Mouse (Mus musculus): ENCODE data around the gene Ncf4. TPM values are rescaled to one million over a fixed set of nuclear protein-coding genes. Genes with fewer than 3 reads are reported as not detected.
A peak's percentile ranks its signal among the peaks of the same experiment; 100 is the strongest.
"Not testable (repeated sequence)": the region's sequence is repeated elsewhere in the genome, so short reads cannot be mapped to it uniquely, and the experiment has no call there.

Gene Ncf4
- polyA plus RNA-seq, 1 experiment from 2014 or later: 1.1 TPM

DNA sequence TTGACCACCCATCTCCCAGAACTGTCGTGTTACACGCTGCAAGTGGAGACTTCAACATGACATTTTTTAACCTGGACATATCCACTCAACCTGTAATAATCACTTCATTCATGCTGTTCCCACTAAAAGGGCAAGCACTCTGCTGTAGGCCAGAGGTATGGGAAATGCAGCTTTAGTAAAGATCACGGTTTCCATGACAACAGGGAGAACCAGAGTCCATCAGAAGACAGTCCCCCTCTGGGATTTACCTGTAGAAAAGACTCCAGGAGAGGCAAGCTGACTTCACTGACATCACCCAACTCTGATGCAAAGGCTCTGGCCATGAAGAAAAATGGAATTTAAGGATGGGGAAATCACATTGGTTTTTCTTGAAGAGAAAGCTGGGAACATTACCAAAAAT, 18.7 kb downstream of the Ncf4 start:
- no peak for ATAC-seq
- peak; percentile 29 for DNase-seq (ENCODE audit: low spot score)

DNA sequence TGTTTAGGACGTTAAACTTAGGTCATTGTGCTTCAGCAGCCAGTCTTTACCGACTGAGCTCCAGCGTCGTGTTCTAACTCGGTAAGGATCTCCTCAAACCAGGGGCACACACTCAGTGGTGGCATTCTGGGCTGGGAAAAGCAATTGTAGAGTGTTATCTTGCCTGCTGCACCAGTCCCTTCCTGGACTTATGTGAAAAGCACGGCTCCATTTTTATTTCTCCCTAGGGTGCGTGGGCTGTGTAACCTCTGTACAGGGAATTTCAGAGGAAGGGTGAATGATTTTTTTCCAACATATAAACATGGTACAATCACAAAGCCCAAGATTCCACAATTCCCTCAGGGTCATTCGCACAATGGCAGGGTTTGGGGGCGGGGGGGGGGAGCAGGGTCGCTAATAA, 22.8 kb downstream of the Ncf4 start:
- Histone ChIP-seq H3K4me1 (ENCODE audit: control insufficient read depth, insufficient read depth, low read length) (no peaks in the 10 kb centered on the region), H3K9ac (ENCODE audit: low read length) (no peak overlapping the region), H3K9me3 (replicated peaks; ENCODE audit: control insufficient read depth, low read length) (no peaks in the 10 kb centered on the region), H3K27ac (ENCODE audit: low read depth, low read length) (no peak overlapping the region), H3K4me2 (ENCODE audit: low read length) (no peak overlapping the region), H3K36me3 (ENCODE audit: control insufficient read depth, insufficient read depth, low read length) (no peaks in the 10 kb centered on the region), H3K4me3 (ENCODE audit: low read depth, low read length) (no peak overlapping the region), H3K27me3 (replicated peaks; ENCODE audit: control insufficient read depth, insufficient read depth, low read length) (no peaks in the 10 kb centered on the region)
- WGBS: 88% methylated on average over 10 of the region's 10 CpGs
- DNase-seq (ENCODE audit: low spot score): no peak
- ATAC-seq: no peak

More for the DNA sequence above, 18.7 kb downstream of the Ncf4 start:
- Histone ChIP-seq H3K36me3 (ENCODE audit: control insufficient read depth, insufficient read depth, low read length) (no peaks in the 10 kb centered on the region), H3K9me3 (replicated peaks; ENCODE audit: control insufficient read depth, low read length) (no peaks in the 10 kb centered on the region), H3K4me3 (ENCODE audit: low read depth, low read length) (no peak overlapping the region), H3K4me2 (ENCODE audit: low read length) (no peak overlapping the region), H3K9ac (ENCODE audit: low read length) (no peak overlapping the region), H3K27me3 (replicated peaks; ENCODE audit: control insufficient read depth, insufficient read depth, low read length) (no peaks in the 10 kb centered on the region), H3K4me1 (ENCODE audit: control insufficient read depth, insufficient read depth, low read length) (no peaks in the 10 kb centered on the region), H3K27ac (ENCODE audit: low read depth, low read length) (no peak overlapping the region)
- WGBS: 60% methylated on average over 3 of the region's 3 CpGs

DNA sequence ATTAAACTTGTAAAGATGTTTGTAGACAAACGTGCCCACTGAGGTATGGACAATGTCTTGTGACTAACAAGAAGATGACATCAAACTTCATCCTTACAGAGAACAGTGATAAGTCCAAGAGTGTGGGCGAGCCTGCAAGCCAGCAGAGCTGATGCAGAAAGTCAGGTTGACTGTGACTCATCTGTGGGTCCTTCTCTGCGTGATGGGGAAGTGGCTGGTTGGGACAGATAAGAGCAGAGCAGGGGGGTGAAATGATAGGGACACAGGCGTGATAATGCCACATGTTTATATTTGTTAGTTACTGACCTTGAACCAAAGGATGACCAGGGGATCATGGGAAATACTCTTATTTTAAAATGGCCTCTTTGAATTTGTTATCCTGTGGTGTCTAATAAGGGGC, 23.3 kb downstream of the Ncf4 start:
- Histone ChIP-seq H3K4me1 (ENCODE audit: control insufficient read depth, insufficient read depth, low read length) (no peaks in the 10 kb centered on the region), H3K9me3 (replicated peaks; ENCODE audit: control insufficient read depth, low read length) (no peaks in the 10 kb centered on the region), H3K4me2 (ENCODE audit: low read length) (no peak overlapping the region), H3K4me3 (ENCODE audit: low read depth, low read length) (no peak overlapping the region), H3K9ac (ENCODE audit: low read length) (no peak overlapping the region), H3K36me3 (ENCODE audit: control insufficient read depth, insufficient read depth, low read length) (no peaks in the 10 kb centered on the region), H3K27me3 (replicated peaks; ENCODE audit: control insufficient read depth, insufficient read depth, low read length) (no peaks in the 10 kb centered on the region), H3K27ac (ENCODE audit: low read depth, low read length) (no peak overlapping the region)
- ATAC-seq (no peak), DNase-seq (ENCODE audit: low spot score) (no peak)
- WGBS: 79% methylated on average over 4 of the region's 4 CpGs

DNA sequence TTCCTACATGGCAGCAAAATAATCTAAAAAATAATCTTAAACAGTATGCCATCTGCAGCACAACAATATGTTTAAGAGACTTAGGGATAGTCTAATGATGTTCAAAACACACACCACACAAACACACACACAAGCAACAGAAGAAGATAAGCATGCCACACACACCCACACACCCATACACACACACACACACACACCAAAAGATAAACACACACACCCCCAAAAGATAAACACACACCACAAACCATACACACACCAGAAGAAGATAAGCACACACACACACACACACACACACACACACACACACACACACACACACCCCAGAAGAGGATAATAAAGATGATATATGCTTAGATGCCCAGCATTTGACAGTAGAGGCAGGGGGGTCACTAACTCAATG, 26.6 kb downstream of the Ncf4 start:
- H3K36me3 ChIP-seq (ENCODE audit: control insufficient read depth, insufficient read depth, low read length): no peaks in the 10 kb centered on the region
- H3K4me2 ChIP-seq (ENCODE audit: low read length): no peak overlapping the region
- H3K4me3 ChIP-seq (ENCODE audit: low read depth, low read length): no peak overlapping the region
- H3K9ac ChIP-seq (ENCODE audit: low read length): no peak overlapping the region
- no peaks in the 10 kb centered on the region for H3K27me3 ChIP-seq (replicated peaks; ENCODE audit: control insufficient read depth, insufficient read depth, low read length)
- no peaks in the 10 kb centered on the region for H3K4me1 ChIP-seq (ENCODE audit: control insufficient read depth, insufficient read depth, low read length)
- H3K27ac ChIP-seq (ENCODE audit: low read depth, low read length): no peak overlapping the region
- H3K9me3 ChIP-seq (replicated peaks; ENCODE audit: control insufficient read depth, low read length): no peaks in the 10 kb centered on the region
- no peak for ATAC-seq
- no peak for DNase-seq (ENCODE audit: low spot score)

DNA sequence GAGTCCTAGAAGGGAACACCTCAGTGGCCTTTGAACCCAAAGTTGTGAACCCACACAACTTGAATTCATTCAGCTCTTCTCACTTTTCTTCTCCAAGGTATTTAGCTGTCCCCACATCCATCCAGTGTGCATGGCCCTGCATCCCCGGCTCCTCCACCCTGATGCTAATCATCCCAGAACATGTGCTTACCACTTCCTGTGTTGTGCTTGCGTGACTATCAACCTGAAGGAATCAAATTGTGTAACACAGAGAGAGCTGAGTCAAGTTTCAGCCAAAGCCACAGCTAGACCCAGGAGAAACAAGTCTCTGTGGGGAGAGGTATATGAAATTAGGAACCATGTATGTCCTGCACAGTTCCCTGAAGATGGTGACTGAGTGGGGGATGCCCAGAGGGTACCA, 33.7 kb downstream of the Ncf4 start:
- DNase-seq (ENCODE audit: low spot score) (no peak), ATAC-seq (no peak)
- H3K27ac ChIP-seq (ENCODE audit: low read depth, low read length): no peak overlapping the region
- H3K9ac ChIP-seq (ENCODE audit: low read length): no peak overlapping the region
- 90% methylated on average over 2 of the region's 2 CpGs for WGBS
- H3K4me1 ChIP-seq (ENCODE audit: control insufficient read depth, insufficient read depth, low read length): no peaks in the 10 kb centered on the region
- H3K9me3 ChIP-seq (replicated peaks; ENCODE audit: control insufficient read depth, low read length): no peaks in the 10 kb centered on the region
- no peaks in the 10 kb centered on the region for H3K36me3 ChIP-seq (ENCODE audit: control insufficient read depth, insufficient read depth, low read length)
- H3K4me2 ChIP-seq (ENCODE audit: low read length): no peak overlapping the region
- no peak overlapping the region for H3K4me3 ChIP-seq (ENCODE audit: low read depth, low read length)
- no peaks in the 10 kb centered on the region for H3K27me3 ChIP-seq (replicated peaks; ENCODE audit: control insufficient read depth, insufficient read depth, low read length)

DNA sequence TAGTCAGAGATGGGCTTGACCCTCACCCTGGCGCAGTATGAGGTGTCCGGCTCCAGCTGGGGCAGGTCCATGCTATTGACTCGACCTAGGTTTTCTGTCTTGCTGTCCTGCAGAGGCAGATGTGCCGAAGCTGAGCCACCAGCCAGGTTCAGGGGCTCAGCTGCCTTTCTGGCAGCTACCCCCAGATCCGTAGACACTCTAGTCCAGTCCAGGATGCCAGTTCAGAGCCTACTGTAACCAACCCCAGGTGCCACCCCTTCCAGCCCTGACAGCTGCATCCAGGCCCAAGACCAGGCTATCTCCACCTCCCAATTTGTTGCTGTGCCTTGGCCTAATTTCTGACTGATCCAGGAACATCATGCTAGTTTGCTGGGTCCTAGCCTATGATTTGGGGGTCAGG, 43.3 kb downstream of the Ncf4 start:
- H3K36me3 ChIP-seq (ENCODE audit: control insufficient read depth, insufficient read depth, low read length): no peaks in the 10 kb centered on the region
- H3K27me3 ChIP-seq (replicated peaks; ENCODE audit: control insufficient read depth, insufficient read depth, low read length): no peaks in the 10 kb centered on the region
- ATAC-seq (no peak), DNase-seq (ENCODE audit: low spot score) (no peak)
- H3K9ac ChIP-seq (ENCODE audit: low read length): no peak overlapping the region
- H3K27ac ChIP-seq (ENCODE audit: low read depth, low read length): no peak overlapping the region
- no peaks in the 10 kb centered on the region for H3K4me1 ChIP-seq (ENCODE audit: control insufficient read depth, insufficient read depth, low read length)
- 82% methylated on average over 5 of the region's 5 CpGs for WGBS
- no peaks in the 10 kb centered on the region for H3K9me3 ChIP-seq (replicated peaks; ENCODE audit: control insufficient read depth, low read length)
- H3K4me2 ChIP-seq (ENCODE audit: low read length): no peak overlapping the region
- no peak overlapping the region for H3K4me3 ChIP-seq (ENCODE audit: low read depth, low read length)

DNA sequence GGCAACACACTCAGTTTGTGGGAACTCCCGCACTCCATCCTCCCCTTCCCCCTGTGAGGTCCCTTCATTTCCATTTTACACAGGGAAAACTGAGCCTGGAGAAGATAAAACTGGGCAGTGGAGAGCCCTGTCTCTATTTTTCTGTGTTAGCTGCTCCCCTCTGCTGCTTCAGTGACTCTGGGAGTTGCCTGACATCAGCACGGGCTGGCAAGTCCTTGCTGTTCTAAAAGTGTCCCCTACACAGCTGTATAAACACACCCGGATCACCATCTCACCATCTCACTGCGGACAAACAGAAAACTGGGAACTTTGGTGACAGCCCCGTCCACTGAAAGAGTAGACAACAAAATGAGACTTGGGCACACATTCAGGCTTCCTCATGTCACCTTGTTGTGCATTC, 45.2 kb downstream of the Ncf4 start:
- 74% methylated on average over 5 of the region's 5 CpGs for WGBS
- ATAC-seq; H3K4me2 ChIP-seq (ENCODE audit: low read length); H3K27me3 ChIP-seq (replicated peaks; ENCODE audit: control insufficient read depth, insufficient read depth, low read length); H3K9me3 ChIP-seq (replicated peaks; ENCODE audit: control insufficient read depth, low read length); DNase-seq (ENCODE audit: low spot score); H3K9ac ChIP-seq (ENCODE audit: low read length); H3K27ac ChIP-seq (ENCODE audit: low read depth, low read length); H3K4me3 ChIP-seq (ENCODE audit: low read depth, low read length); H3K4me1 ChIP-seq (ENCODE audit: control insufficient read depth, insufficient read depth, low read length); H3K36me3 ChIP-seq (ENCODE audit: control insufficient read depth, insufficient read depth, low read length): not testable (repeated sequence)

DNA sequence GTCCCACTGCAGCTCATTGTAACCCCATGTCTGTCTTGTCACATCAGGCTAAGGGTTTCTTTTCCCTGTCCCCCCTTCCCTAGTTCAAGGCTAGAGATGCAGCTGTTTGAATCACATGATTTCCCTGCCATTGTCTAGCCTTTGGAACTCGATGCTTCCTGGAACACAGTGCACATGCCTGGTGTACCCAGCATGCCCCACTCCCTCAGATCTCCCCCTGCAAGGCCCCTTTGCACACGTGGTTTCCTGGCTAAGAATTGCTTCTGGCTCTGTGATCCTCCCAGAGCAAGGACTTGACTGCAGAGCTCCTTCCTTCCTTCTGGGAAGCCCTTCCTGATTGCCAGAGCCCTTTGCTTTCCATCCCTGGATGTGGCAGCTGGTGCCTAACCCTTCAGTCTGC, 48.6 kb downstream of the Ncf4 start:
- not testable (repeated sequence) for H3K4me2 ChIP-seq (ENCODE audit: low read length); H3K9ac ChIP-seq (ENCODE audit: low read length); H3K9me3 ChIP-seq (replicated peaks; ENCODE audit: control insufficient read depth, low read length); ATAC-seq; H3K27ac ChIP-seq (ENCODE audit: low read depth, low read length); H3K27me3 ChIP-seq (replicated peaks; ENCODE audit: control insufficient read depth, insufficient read depth, low read length); H3K4me1 ChIP-seq (ENCODE audit: control insufficient read depth, insufficient read depth, low read length); H3K36me3 ChIP-seq (ENCODE audit: control insufficient read depth, insufficient read depth, low read length); H3K4me3 ChIP-seq (ENCODE audit: low read depth, low read length); DNase-seq (ENCODE audit: low spot score)
- 4% methylated on average over 2 of the region's 2 CpGs for WGBS

DNA sequence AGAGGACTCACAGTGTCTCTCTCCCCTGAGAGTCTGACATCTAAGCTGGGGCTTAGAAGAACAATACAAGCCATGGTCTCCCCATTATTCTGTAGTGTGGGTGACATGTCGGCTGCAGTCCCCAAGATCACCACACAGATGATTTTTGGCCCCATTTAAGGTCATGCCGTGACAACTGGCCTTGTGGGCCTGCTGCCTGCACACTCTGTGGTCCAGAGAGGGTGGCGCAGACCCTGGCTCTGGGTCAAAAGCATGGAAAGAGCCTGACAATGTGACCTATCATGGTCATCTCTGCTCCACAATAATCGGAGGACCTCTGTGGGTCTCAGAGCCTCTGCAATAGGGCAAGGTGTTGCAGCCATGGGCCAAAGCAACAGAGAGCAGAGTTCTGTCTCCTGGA, 49.1 kb downstream of the Ncf4 start:
- ATAC-seq (no peak), DNase-seq (ENCODE audit: low spot score) (no peak)
- no peak overlapping the region for H3K9ac ChIP-seq (ENCODE audit: low read length)
- no peaks in the 10 kb centered on the region for H3K36me3 ChIP-seq (ENCODE audit: control insufficient read depth, insufficient read depth, low read length)
- H3K4me1 ChIP-seq (ENCODE audit: control insufficient read depth, insufficient read depth, low read length): no peaks in the 10 kb centered on the region
- 84% methylated on average over 4 of the region's 4 CpGs for WGBS
- H3K9me3 ChIP-seq (replicated peaks; ENCODE audit: control insufficient read depth, low read length): no peaks in the 10 kb centered on the region
- H3K27ac ChIP-seq (ENCODE audit: low read depth, low read length): no peak overlapping the region
- no peaks in the 10 kb centered on the region for H3K27me3 ChIP-seq (replicated peaks; ENCODE audit: control insufficient read depth, insufficient read depth, low read length)
- no peak overlapping the region for H3K4me2 ChIP-seq (ENCODE audit: low read length)
- no peak overlapping the region for H3K4me3 ChIP-seq (ENCODE audit: low read depth, low read length)

DNA sequence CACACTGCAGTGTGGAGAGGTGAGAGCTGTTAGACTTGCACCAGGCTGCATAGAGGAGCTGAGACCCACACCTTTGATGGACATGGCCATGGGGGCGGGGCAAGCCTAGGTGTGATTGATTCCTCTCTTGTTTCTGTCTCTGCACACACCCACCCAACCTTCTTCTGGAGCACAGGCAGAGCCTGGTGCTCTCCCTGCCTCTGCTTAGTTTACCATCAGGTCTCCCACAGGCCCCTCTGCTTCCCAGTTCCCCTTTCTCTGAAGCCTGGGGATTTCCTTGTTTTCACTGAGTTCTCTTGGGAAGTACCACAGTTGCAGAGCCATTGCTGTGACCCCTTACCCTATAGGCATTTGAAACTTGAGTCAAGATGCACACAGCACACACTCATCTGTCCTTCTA, 54.0 kb downstream of the Ncf4 start:
- Histone ChIP-seq H3K9ac (ENCODE audit: low read length) (no peak overlapping the region), H3K27ac (ENCODE audit: low read depth, low read length) (no peak overlapping the region), H3K4me3 (ENCODE audit: low read depth, low read length) (no peak overlapping the region), H3K4me2 (ENCODE audit: low read length) (no peak overlapping the region), H3K27me3 (replicated peaks; ENCODE audit: control insufficient read depth, insufficient read depth, low read length) (no peaks in the 10 kb centered on the region), H3K9me3 (replicated peaks; ENCODE audit: control insufficient read depth, low read length) (no peaks in the 10 kb centered on the region), H3K36me3 (ENCODE audit: control insufficient read depth, insufficient read depth, low read length) (no peaks in the 10 kb centered on the region), H3K4me1 (ENCODE audit: control insufficient read depth, insufficient read depth, low read length) (no peaks in the 10 kb centered on the region)
- WGBS: 91% methylated on average over 1 of the region's 1 CpGs
- ATAC-seq (no peak), DNase-seq (ENCODE audit: low spot score) (no peak)

Measured in forebrain, embryonic 14.5 days (tissue).